Mouse (Mus musculus): Measurements from ENCODE around the gene Mov10. TPM values are rescaled to one million over a fixed set of nuclear protein-coding genes. Genes with fewer than 3 reads are reported as not detected.
"Not testable (repeated sequence)": the region's sequence is repeated elsewhere in the genome, so short reads cannot be mapped to it uniquely, and the experiment has no call there.

Mov10 gene
- polyA plus RNA-seq, 1 experiment from 2014 or later, result 4.7 TPM

GRCm38 (mm10) chr3:104815346-104815745, 3.0 kb downstream of the Mov10 start:
- no peaks in the 10 kb centered on the region for H3K27me3 ChIP-seq (replicated peaks; ENCODE audit: control insufficient read depth, insufficient read depth, low read length)
- 85% methylated on average over 2 of the region's 2 CpGs for WGBS

GRCm38 (mm10) chr3:104814746-104815145, 3.6 kb downstream of the Mov10 start:
- Histone ChIP-seq H3K27ac (ENCODE audit: low read depth, low read length) (no peak overlapping the region), H3K27me3 (replicated peaks; ENCODE audit: control insufficient read depth, insufficient read depth, low read length) (no peaks in the 10 kb centered on the region), H3K9ac (ENCODE audit: low read length) (no peak overlapping the region), H3K4me2 (ENCODE audit: low read length) (no peak overlapping the region), H3K4me1 (ENCODE audit: control insufficient read depth, insufficient read depth, low read length) (peaks cover 10% of the 10 kb centered on the region), H3K9me3 (replicated peaks; ENCODE audit: control insufficient read depth, low read length) (no peaks in the 10 kb centered on the region), H3K4me3 (ENCODE audit: low read depth, low read length) (no peak overlapping the region), H3K36me3 (ENCODE audit: control insufficient read depth, insufficient read depth, low read length) (no peaks in the 10 kb centered on the region)
- DNase-seq (ENCODE audit: low spot score) (no peak), ATAC-seq (no peak)
- WGBS, result 86% methylated on average over 1 of the region's 1 CpGs

More at GRCm38 (mm10) chr3:104815346-104815745, 3.0 kb downstream of the Mov10 start:
- no peak overlapping the region for H3K4me2 ChIP-seq (ENCODE audit: low read length)
- peaks cover 10% of the 10 kb centered on the region for H3K4me1 ChIP-seq (ENCODE audit: control insufficient read depth, insufficient read depth, low read length)
- H3K9me3 ChIP-seq (replicated peaks; ENCODE audit: control insufficient read depth, low read length), result no peaks in the 10 kb centered on the region
- no peaks in the 10 kb centered on the region for H3K36me3 ChIP-seq (ENCODE audit: control insufficient read depth, insufficient read depth, low read length)
- H3K4me3 ChIP-seq (ENCODE audit: low read depth, low read length), result no peak overlapping the region
- DNase-seq (ENCODE audit: low spot score), result no peak
- ATAC-seq, result no peak
- H3K9ac ChIP-seq (ENCODE audit: low read length), result no peak overlapping the region
- H3K27ac ChIP-seq (ENCODE audit: low read depth, low read length), result no peak overlapping the region

GRCm38 (mm10) chr3:104813227-104813626, 5.1 kb downstream of the Mov10 start:
- 92% methylated on average over 7 of the region's 7 CpGs for WGBS

GRCm38 (mm10) chr3:104812254-104812653, 6.1 kb downstream of the Mov10 start:
- DNase-seq (ENCODE audit: low spot score) (no peak), ATAC-seq (no peak)
- Histone ChIP-seq H3K4me3 (ENCODE audit: low read depth, low read length) (no peak overlapping the region), H3K4me1 (ENCODE audit: control insufficient read depth, insufficient read depth, low read length) (peaks cover 3% of the 10 kb centered on the region; the same call in 1 of the 2 replicates), H3K9me3 (replicated peaks; ENCODE audit: control insufficient read depth, low read length) (no peaks in the 10 kb centered on the region), H3K27me3 (replicated peaks; ENCODE audit: control insufficient read depth, insufficient read depth, low read length) (no peaks in the 10 kb centered on the region), H3K36me3 (ENCODE audit: control insufficient read depth, insufficient read depth, low read length) (no peaks in the 10 kb centered on the region), H3K9ac (ENCODE audit: low read length) (no peak overlapping the region), H3K4me2 (ENCODE audit: low read length) (no peak overlapping the region), H3K27ac (ENCODE audit: low read depth, low read length) (no peak overlapping the region)
- WGBS, result 88% methylated on average over 4 of the region's 4 CpGs

More at GRCm38 (mm10) chr3:104813227-104813626, 5.1 kb downstream of the Mov10 start:
- not testable (repeated sequence) for DNase-seq (ENCODE audit: low spot score); H3K4me2 ChIP-seq (ENCODE audit: low read length); ATAC-seq; H3K4me3 ChIP-seq (ENCODE audit: low read depth, low read length); H3K4me1 ChIP-seq (ENCODE audit: control insufficient read depth, insufficient read depth, low read length); H3K9me3 ChIP-seq (replicated peaks; ENCODE audit: control insufficient read depth, low read length); H3K27me3 ChIP-seq (replicated peaks; ENCODE audit: control insufficient read depth, insufficient read depth, low read length); H3K9ac ChIP-seq (ENCODE audit: low read length); H3K36me3 ChIP-seq (ENCODE audit: control insufficient read depth, insufficient read depth, low read length); H3K27ac ChIP-seq (ENCODE audit: low read depth, low read length)

GRCm38 (mm10) chr3:104811752-104812151, 6.6 kb downstream of the Mov10 start:
- Histone ChIP-seq H3K36me3 (ENCODE audit: control insufficient read depth, insufficient read depth, low read length) (no peaks in the 10 kb centered on the region), H3K4me1 (ENCODE audit: control insufficient read depth, insufficient read depth, low read length) (no peaks in the 10 kb centered on the region), H3K4me3 (ENCODE audit: low read depth, low read length) (no peak overlapping the region), H3K27ac (ENCODE audit: low read depth, low read length) (no peak overlapping the region), H3K9ac (ENCODE audit: low read length) (no peak overlapping the region), H3K4me2 (ENCODE audit: low read length) (no peak overlapping the region), H3K27me3 (replicated peaks; ENCODE audit: control insufficient read depth, insufficient read depth, low read length) (no peaks in the 10 kb centered on the region), H3K9me3 (replicated peaks; ENCODE audit: control insufficient read depth, low read length) (no peaks in the 10 kb centered on the region)
- DNase-seq (ENCODE audit: low spot score) (no peak), ATAC-seq (no peak)
- WGBS, result 22% methylated on average over 3 of the region's 3 CpGs

- WGBS, result 87% methylated on average over 9 of the region's 9 CpGs
These were observed 12.8 kb downstream of the Mov10 start for GRCm38 (mm10) chr3:104805539-104805938.

GRCm38 (mm10) chr3:104804312-104804711, 14.1 kb downstream of the Mov10 start:
- ATAC-seq (no peak), DNase-seq (ENCODE audit: low spot score) (no peak)
- 0 out of 2 replicates have a peak, but pooled peaks cover 18% of the 10 kb centered on the region for H3K36me3 ChIP-seq (ENCODE audit: control insufficient read depth, insufficient read depth, low read length)
- no peaks in the 10 kb centered on the region for H3K9me3 ChIP-seq (replicated peaks; ENCODE audit: control insufficient read depth, low read length)
- no peak overlapping the region for H3K9ac ChIP-seq (ENCODE audit: low read length)
- WGBS, result 96% methylated on average over 10 of the region's 10 CpGs
- no peak overlapping the region for H3K4me3 ChIP-seq (ENCODE audit: low read depth, low read length)
- H3K27ac ChIP-seq (ENCODE audit: low read depth, low read length), result no peak overlapping the region
- H3K4me2 ChIP-seq (ENCODE audit: low read length), result no peak overlapping the region
- H3K4me1 ChIP-seq (ENCODE audit: control insufficient read depth, insufficient read depth, low read length), result no peaks in the 10 kb centered on the region
- H3K27me3 ChIP-seq (replicated peaks; ENCODE audit: control insufficient read depth, insufficient read depth, low read length), result no peaks in the 10 kb centered on the region

More at GRCm38 (mm10) chr3:104805539-104805938, 12.8 kb downstream of the Mov10 start:
- no peak for DNase-seq (ENCODE audit: low spot score)
- Histone ChIP-seq H3K9me3 (replicated peaks; ENCODE audit: control insufficient read depth, low read length) (no peaks in the 10 kb centered on the region), H3K36me3 (ENCODE audit: control insufficient read depth, insufficient read depth, low read length) (0 out of 2 replicates have a peak, but pooled peaks cover 7% of the 10 kb centered on the region), H3K4me3 (ENCODE audit: low read depth, low read length) (no peak overlapping the region), H3K4me1 (ENCODE audit: control insufficient read depth, insufficient read depth, low read length) (no peaks in the 10 kb centered on the region), H3K27ac (ENCODE audit: low read depth, low read length) (no peak overlapping the region), H3K27me3 (replicated peaks; ENCODE audit: control insufficient read depth, insufficient read depth, low read length) (no peaks in the 10 kb centered on the region), H3K9ac (ENCODE audit: low read length) (no peak overlapping the region), H3K4me2 (ENCODE audit: low read length) (no peak overlapping the region)
- ATAC-seq, result no peak

- Histone ChIP-seq H3K9me3 (replicated peaks; ENCODE audit: control insufficient read depth, low read length) (no peaks in the 10 kb centered on the region), H3K4me3 (ENCODE audit: low read depth, low read length) (no peak overlapping the region), H3K27me3 (replicated peaks; ENCODE audit: control insufficient read depth, insufficient read depth, low read length) (no peaks in the 10 kb centered on the region), H3K4me1 (ENCODE audit: control insufficient read depth, insufficient read depth, low read length) (no peaks in the 10 kb centered on the region), H3K36me3 (ENCODE audit: control insufficient read depth, insufficient read depth, low read length) (peaks cover 23% of the 10 kb centered on the region; the same call in 1 of the 2 replicates), H3K9ac (ENCODE audit: low read length) (no peak overlapping the region), H3K27ac (ENCODE audit: low read depth, low read length) (no peak overlapping the region), H3K4me2 (ENCODE audit: low read length) (no peak overlapping the region)
- WGBS, result 85% methylated on average over 6 of the region's 6 CpGs
- ATAC-seq (no peak), DNase-seq (ENCODE audit: low spot score) (no peak)
These were observed 16.9 kb downstream of the Mov10 start for GRCm38 (mm10) chr3:104801481-104801880.

- Histone ChIP-seq H3K27me3 (replicated peaks; ENCODE audit: control insufficient read depth, insufficient read depth, low read length) (no peaks in the 10 kb centered on the region), H3K4me2 (ENCODE audit: low read length) (no peak overlapping the region), H3K36me3 (ENCODE audit: control insufficient read depth, insufficient read depth, low read length) (peaks cover 24% of the 10 kb centered on the region; the same call in 1 of the 2 replicates), H3K27ac (ENCODE audit: low read depth, low read length) (no peak overlapping the region), H3K4me3 (ENCODE audit: low read depth, low read length) (no peak overlapping the region), H3K9ac (ENCODE audit: low read length) (no peak overlapping the region), H3K9me3 (replicated peaks; ENCODE audit: control insufficient read depth, low read length) (no peaks in the 10 kb centered on the region), H3K4me1 (ENCODE audit: control insufficient read depth, insufficient read depth, low read length) (peaks cover 3% of the 10 kb centered on the region; the same call in 1 of the 2 replicates)
- WGBS, result 97% methylated on average over 11 of the region's 11 CpGs
- no peak for DNase-seq (ENCODE audit: low spot score)
- ATAC-seq, result no peak
These were observed 17.7 kb downstream of the Mov10 start for GRCm38 (mm10) chr3:104800681-104801080.

Measured in forebrain, embryonic 14.5 days (tissue).